Mouse (Mus musculus): ENCODE results near the gene Wwox.

DNA sequence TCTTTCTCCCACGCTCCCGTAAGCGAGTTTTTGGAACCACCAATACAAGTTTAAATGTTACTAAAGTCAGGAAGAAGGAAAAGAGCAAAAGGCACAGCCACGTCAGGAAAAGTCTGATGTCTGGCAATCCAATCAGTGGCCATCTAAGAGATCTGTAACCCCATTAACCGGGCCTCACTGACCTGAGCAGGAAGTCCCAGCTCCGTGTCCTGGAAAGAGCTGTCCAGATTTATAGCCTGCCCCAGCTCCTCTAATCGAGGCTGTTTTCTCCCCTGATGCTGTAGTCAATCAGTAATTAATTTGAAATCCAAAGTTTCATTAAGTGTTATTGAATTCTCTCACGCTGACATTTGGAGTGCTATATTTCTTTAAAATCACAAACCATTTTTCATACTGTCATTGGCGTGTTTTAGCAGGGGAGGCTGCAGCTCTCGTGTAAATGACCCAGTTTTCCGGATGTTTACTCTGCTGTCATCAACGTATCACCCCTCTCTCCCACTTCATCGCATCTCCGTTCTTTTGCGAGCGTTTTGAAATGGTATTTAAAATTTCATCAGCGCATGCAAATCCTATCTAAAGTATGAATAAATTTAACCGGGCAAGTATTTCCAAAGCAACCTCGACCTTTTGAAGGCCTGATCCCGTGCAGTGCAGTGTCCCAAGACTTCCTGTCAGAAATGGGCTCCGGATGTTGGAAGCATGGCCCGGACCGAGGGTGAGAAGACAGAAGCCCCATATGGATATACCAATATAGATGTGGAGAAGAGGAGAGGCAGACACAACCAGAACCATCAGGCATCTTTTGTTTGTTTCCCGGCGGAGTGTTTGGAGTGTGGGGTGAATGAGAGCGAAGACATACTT is 72.8 kb downstream of the Wwox start:
- no peak for TF ChIP-seq BHLHE40 (IDR thresholded peaks at IDR 0.05; ENCODE audit: borderline replicate concordance, low read depth, low read length)
- no peak for TF ChIP-seq POLR2AphosphoS2 (IDR thresholded peaks at IDR 0.05; ENCODE audit: low read length)
- no peak for TF ChIP-seq EP300 (IDR thresholded peaks at IDR 0.05; ENCODE audit: low read depth in 1 of 2, low read length in 2 of 2)
